Mouse (Mus musculus): ENCODE results near the gene Ccdc146. TPM values are rescaled to one million over a fixed set of nuclear protein-coding genes. Genes with fewer than 3 reads are reported as not detected.
"Not testable (repeated sequence)": the region's sequence is repeated elsewhere in the genome, so short reads cannot be mapped to it uniquely, and the experiment has no call there.

The Ccdc146 gene
- polyA plus RNA-seq, 1 experiment from 2014 or later: 0.23 TPM

DNA sequence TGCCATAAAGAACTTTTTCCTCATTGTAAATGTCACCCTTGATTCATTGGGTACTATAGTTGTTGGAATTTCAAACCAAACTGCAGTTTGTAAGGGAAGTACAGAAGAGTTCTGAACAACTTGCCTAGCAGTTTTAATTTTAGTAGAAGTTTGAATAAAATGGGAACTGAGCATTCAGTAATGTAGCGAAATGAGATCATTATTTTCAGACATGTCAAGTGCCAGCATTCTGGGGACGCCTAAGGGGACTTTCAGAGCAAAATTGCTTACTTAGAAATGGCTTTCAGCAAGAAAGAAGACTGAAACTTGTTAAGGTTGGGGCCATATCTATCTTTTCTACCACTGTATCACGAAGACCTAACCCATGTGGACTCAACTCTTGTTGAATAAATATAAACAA lies 65.8 kb downstream of the Ccdc146 start:
- Histone ChIP-seq H3K36me3 (ENCODE audit: control insufficient read depth, insufficient read depth) (no peaks in the 10 kb centered on the region), H3K4me2 (ENCODE audit: low read length) (no peak overlapping the region), H3K9ac (replicated peaks; ENCODE audit: low read depth, low read length) (no peak overlapping the region), H3K27ac (ENCODE audit: low read length) (no peak overlapping the region), H3K4me3 (replicated peaks; ENCODE audit: low read length) (no peak overlapping the region), H3K9me3 (ENCODE audit: control insufficient read depth, low read length) (no peaks in the 10 kb centered on the region), H3K4me1 (replicated peaks; ENCODE audit: control insufficient read depth, insufficient read depth, low read length) (no peaks in the 10 kb centered on the region), H3K27me3 (replicated peaks; ENCODE audit: control insufficient read depth, insufficient read depth, low read length) (no peaks in the 10 kb centered on the region)
- WGBS: 84% methylated on average over 3 of the region's 3 CpGs
- ATAC-seq: no peak

DNA sequence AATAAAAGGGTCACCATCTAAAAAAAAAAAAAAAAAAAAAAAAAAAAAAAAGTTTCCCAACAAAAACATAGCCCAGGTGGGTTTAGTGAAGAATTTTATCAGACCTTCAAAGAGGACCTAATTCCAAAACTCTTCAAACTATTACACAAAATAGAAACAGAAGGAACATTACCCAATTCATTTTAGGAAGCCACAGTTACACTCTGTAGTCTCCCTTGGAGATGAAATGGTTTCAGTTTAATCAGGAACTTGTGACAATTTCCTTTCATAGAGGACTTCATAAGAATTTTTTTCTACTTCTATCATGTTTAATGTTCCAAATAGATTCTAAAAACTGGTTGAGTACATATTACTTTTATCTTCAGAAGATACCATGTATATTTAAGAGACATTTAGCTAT lies 72.8 kb downstream of the Ccdc146 start:
- no peak for ATAC-seq
- H3K9me3 ChIP-seq (ENCODE audit: control insufficient read depth, low read length): no peaks in the 10 kb centered on the region
- no peak overlapping the region for H3K27ac ChIP-seq (ENCODE audit: low read length)
- H3K9ac ChIP-seq (replicated peaks; ENCODE audit: low read depth, low read length): no peak overlapping the region
- no peak overlapping the region for H3K4me3 ChIP-seq (replicated peaks; ENCODE audit: low read length)
- H3K27me3 ChIP-seq (replicated peaks; ENCODE audit: control insufficient read depth, insufficient read depth, low read length): no peaks in the 10 kb centered on the region
- H3K36me3 ChIP-seq (ENCODE audit: control insufficient read depth, insufficient read depth): no peaks in the 10 kb centered on the region
- H3K4me1 ChIP-seq (replicated peaks; ENCODE audit: control insufficient read depth, insufficient read depth, low read length): no peaks in the 10 kb centered on the region
- no peak overlapping the region for H3K4me2 ChIP-seq (ENCODE audit: low read length)

DNA sequence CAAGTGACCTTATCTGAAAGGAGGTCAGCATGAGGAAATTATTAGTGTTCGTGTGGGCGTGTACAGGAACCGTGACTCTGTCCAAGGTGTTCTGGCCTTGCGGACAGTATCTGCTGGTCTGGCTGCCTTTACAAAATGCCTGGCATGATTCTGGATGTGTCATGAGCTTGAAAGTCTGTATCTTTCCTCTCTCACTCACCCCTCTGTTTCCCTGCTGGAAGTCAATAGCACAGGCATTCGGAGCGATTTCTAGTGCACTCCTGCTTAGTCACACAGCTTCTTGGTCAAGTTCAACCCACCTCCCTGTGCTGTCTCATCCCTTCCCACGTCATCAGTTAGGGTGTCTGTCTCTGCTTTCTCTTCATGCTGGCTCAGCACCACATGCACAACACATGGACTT lies 76.1 kb downstream of the Ccdc146 start:
- 93% methylated on average over 7 of the region's 7 CpGs for WGBS
- Histone ChIP-seq H3K4me1 (replicated peaks; ENCODE audit: control insufficient read depth, insufficient read depth, low read length) (no peaks in the 10 kb centered on the region), H3K4me3 (replicated peaks; ENCODE audit: low read length) (no peak overlapping the region), H3K36me3 (ENCODE audit: control insufficient read depth, insufficient read depth) (no peaks in the 10 kb centered on the region), H3K9ac (replicated peaks; ENCODE audit: low read depth, low read length) (no peak overlapping the region), H3K4me2 (ENCODE audit: low read length) (no peak overlapping the region), H3K9me3 (ENCODE audit: control insufficient read depth, low read length) (no peaks in the 10 kb centered on the region), H3K27ac (ENCODE audit: low read length) (no peak overlapping the region), H3K27me3 (replicated peaks; ENCODE audit: control insufficient read depth, insufficient read depth, low read length) (no peaks in the 10 kb centered on the region)
- no peak for ATAC-seq

DNA sequence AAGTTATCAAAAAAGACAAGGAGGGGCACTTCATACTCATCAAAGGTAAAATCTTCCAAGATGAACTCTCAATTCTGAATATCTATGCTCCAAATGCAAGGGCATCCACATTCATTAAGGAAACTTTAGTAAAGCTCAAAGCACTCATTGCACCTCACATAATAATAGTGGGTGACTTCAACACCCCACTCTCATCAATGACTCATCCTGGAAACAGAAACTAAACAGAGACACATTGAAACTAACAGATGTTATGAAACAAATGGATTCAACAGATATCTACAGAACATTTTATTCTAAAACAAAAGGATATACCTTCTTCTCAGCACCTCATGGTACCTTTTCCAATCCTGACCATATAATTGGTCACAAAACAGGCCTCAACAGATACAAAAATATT lies 82.2 kb downstream of the Ccdc146 start:
- not testable (repeated sequence) for H3K9me3 ChIP-seq (ENCODE audit: control insufficient read depth, low read length); H3K4me1 ChIP-seq (replicated peaks; ENCODE audit: control insufficient read depth, insufficient read depth, low read length); H3K4me3 ChIP-seq (replicated peaks; ENCODE audit: low read length); H3K4me2 ChIP-seq (ENCODE audit: low read length); H3K9ac ChIP-seq (replicated peaks; ENCODE audit: low read depth, low read length); H3K27ac ChIP-seq (ENCODE audit: low read length); ATAC-seq; H3K36me3 ChIP-seq (ENCODE audit: control insufficient read depth, insufficient read depth); H3K27me3 ChIP-seq (replicated peaks; ENCODE audit: control insufficient read depth, insufficient read depth, low read length)

GRCm38 (mm10) chr5:21332119-21332518 lies 92.4 kb downstream of the Ccdc146 start:
- Histone ChIP-seq H3K9me3 (ENCODE audit: control insufficient read depth, low read length) (no peaks in the 10 kb centered on the region), H3K27ac (ENCODE audit: low read length) (no peak overlapping the region), H3K9ac (replicated peaks; ENCODE audit: low read depth, low read length) (no peak overlapping the region), H3K4me3 (replicated peaks; ENCODE audit: low read length) (no peak overlapping the region), H3K27me3 (replicated peaks; ENCODE audit: control insufficient read depth, insufficient read depth, low read length) (no peaks in the 10 kb centered on the region), H3K4me1 (replicated peaks; ENCODE audit: control insufficient read depth, insufficient read depth, low read length) (peaks cover 9% of the 10 kb centered on the region; the same call in 1 of the 2 replicates), H3K4me2 (ENCODE audit: low read length) (no peak overlapping the region), H3K36me3 (ENCODE audit: control insufficient read depth, insufficient read depth) (no peaks in the 10 kb centered on the region)
- ATAC-seq: no peak
- 85% methylated on average over 1 of the region's 1 CpGs for WGBS

- Histone ChIP-seq H3K4me1 (replicated peaks; ENCODE audit: control insufficient read depth, insufficient read depth, low read length) (peaks cover 9% of the 10 kb centered on the region; the same call in 1 of the 2 replicates), H3K4me2 (ENCODE audit: low read length) (no peak overlapping the region), H3K27me3 (replicated peaks; ENCODE audit: control insufficient read depth, insufficient read depth, low read length) (no peaks in the 10 kb centered on the region), H3K9me3 (ENCODE audit: control insufficient read depth, low read length) (no peaks in the 10 kb centered on the region), H3K36me3 (ENCODE audit: control insufficient read depth, insufficient read depth) (no peaks in the 10 kb centered on the region), H3K27ac (ENCODE audit: low read length) (no peak overlapping the region), H3K4me3 (replicated peaks; ENCODE audit: low read length) (no peak overlapping the region), H3K9ac (replicated peaks; ENCODE audit: low read depth, low read length) (no peak overlapping the region)
- ATAC-seq: no peak
- WGBS: 57% methylated on average over 5 of the region's 5 CpGs
Observed at GRCm38 (mm10) chr5:21331656-21332055, 92.8 kb downstream of the Ccdc146 start.

DNA sequence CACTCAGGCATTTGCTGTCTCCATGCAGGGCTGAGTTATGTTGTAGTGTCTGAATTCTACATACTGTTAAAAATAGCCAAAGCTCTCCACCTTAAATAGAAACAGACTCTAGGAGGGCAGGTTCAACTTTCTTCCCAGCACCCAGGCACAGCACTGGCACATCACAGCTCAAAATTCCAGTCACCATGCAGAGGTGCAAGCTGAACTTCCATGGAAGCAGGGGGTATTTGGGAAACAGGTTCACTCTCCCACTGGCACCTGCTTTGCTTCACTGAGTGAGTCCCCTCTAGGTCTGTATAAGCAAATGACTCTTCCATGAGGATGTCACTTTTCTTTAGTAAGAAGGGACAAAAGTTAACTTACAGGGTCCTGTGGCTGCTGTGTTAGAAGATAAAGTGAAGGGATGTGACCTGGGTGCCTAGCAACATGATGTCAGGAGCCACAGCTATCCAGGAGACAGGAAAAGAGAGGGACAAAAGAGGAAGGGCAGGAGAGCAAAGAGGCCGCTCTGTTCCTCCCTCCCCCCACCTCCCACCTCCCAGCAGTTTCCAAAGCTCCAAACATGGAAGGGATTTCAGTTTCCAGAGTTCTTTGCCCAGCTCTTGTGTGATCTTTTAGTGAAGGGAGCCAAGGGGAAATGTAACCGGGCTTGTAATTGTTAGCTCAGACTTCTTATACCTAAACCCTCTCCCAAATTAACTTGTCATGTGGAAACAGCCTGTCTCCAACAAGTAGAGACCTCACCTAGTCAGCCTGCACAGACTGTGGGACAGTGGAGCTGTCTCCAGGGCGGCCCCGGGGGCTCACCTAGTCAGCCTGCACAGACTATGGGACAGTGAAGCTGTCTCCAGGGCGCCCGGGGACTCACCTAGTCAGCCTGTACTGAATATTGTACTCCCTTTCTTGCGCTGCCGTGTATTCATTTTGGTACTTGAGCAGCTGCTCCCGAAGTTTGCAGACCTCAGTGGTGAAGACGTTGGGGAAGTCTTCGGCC lies 94.5 kb downstream of the Ccdc146 start:
- no peaks in the 10 kb centered on the region for H3K27me3 ChIP-seq (replicated peaks; ENCODE audit: control insufficient read depth, insufficient read depth, low read length)
- H3K4me2 ChIP-seq (ENCODE audit: low read length): no peak overlapping the region
- no peaks in the 10 kb centered on the region for H3K9me3 ChIP-seq (ENCODE audit: control insufficient read depth, low read length)
- H3K36me3 ChIP-seq (ENCODE audit: control insufficient read depth, insufficient read depth): no peaks in the 10 kb centered on the region
- H3K27ac ChIP-seq (ENCODE audit: low read length): no peak overlapping the region
- peaks cover 9% of the 10 kb centered on the region; the same call in 1 of the 2 replicates for H3K4me1 ChIP-seq (replicated peaks; ENCODE audit: control insufficient read depth, insufficient read depth, low read length)
- WGBS: 41% methylated on average over 11 of the region's 11 CpGs
- H3K4me3 ChIP-seq (replicated peaks; ENCODE audit: low read length): no peak overlapping the region
- no peak overlapping the region for H3K9ac ChIP-seq (replicated peaks; ENCODE audit: low read depth, low read length)
- ATAC-seq: no peak

GRCm38 (mm10) chr5:21328560-21328959 lies 95.9 kb downstream of the Ccdc146 start:
- H3K9me3 ChIP-seq (ENCODE audit: control insufficient read depth, low read length): no peaks in the 10 kb centered on the region
- no peaks in the 10 kb centered on the region for H3K27me3 ChIP-seq (replicated peaks; ENCODE audit: control insufficient read depth, insufficient read depth, low read length)
- H3K9ac ChIP-seq (replicated peaks; ENCODE audit: low read depth, low read length): no peak overlapping the region
- ATAC-seq: no peak
- no peak overlapping the region for H3K4me2 ChIP-seq (ENCODE audit: low read length)
- WGBS: 74% methylated on average over 1 of the region's 1 CpGs
- H3K4me1 ChIP-seq (replicated peaks; ENCODE audit: control insufficient read depth, insufficient read depth, low read length): peaks cover 9% of the 10 kb centered on the region; the same call in 1 of the 2 replicates
- no peaks in the 10 kb centered on the region for H3K36me3 ChIP-seq (ENCODE audit: control insufficient read depth, insufficient read depth)
- H3K4me3 ChIP-seq (replicated peaks; ENCODE audit: low read length): no peak overlapping the region
- H3K27ac ChIP-seq (ENCODE audit: low read length): no peak overlapping the region

- WGBS: 35% methylated on average over 1 of the region's 1 CpGs
- Histone ChIP-seq H3K27me3 (replicated peaks; ENCODE audit: control insufficient read depth, insufficient read depth, low read length) (no peaks in the 10 kb centered on the region), H3K4me2 (ENCODE audit: low read length) (no peak overlapping the region), H3K9me3 (ENCODE audit: control insufficient read depth, low read length) (no peaks in the 10 kb centered on the region), H3K27ac (ENCODE audit: low read length) (no peak overlapping the region), H3K36me3 (ENCODE audit: control insufficient read depth, insufficient read depth) (no peaks in the 10 kb centered on the region), H3K4me1 (replicated peaks; ENCODE audit: control insufficient read depth, insufficient read depth, low read length) (peaks cover 6% of the 10 kb centered on the region; the same call in 1 of the 2 replicates), H3K4me3 (replicated peaks; ENCODE audit: low read length) (no peak overlapping the region), H3K9ac (replicated peaks; ENCODE audit: low read depth, low read length) (no peak overlapping the region)
- ATAC-seq: no peak
Observed at GRCm38 (mm10) chr5:21326494-21326893, 98.0 kb downstream of the Ccdc146 start.

Data from forebrain, embryonic 16.5 days (tissue).